Mouse (Mus musculus): ENCODE measurements around the gene Olfr399. TPM values are rescaled to one million over a fixed set of nuclear protein-coding genes. Genes with fewer than 3 reads are reported as not detected.

Gene Olfr399
- not detected for polyA plus RNA-seq (2017; shearing (Covaris generic))

GRCm38 (mm10) chr11:74056451-74056850, at the start of gene Olfr399, which contains the start of gene Olfr139:
Gene Olfr399 (minus strand): TSS chr11:74056615.
Gene Olfr139 (minus strand): TSS chr11:74056551.

GRCm38 (mm10) chr11:74069655-74070054, 13.2 kb upstream of the Olfr399 start, which contains the start of gene Zfp616:
Gene Zfp616 (plus strand): TSS chr11:74069955.

Other genes starting within 250 kb of the Olfr399 start
- under 1 TPM in 1 of 2 experiments, not detected in 1; 0.06 TPM for gene Olfr392, start 239.6 kb downstream of the Olfr399 start, polyA plus RNA-seq (2017; shearing (Covaris generic))
- not detected for gene Olfr393, start 205.2 kb downstream of the Olfr399 start, polyA plus RNA-seq (2017; shearing (Covaris generic))
- not detected for gene Olfr394, start 165.8 kb downstream of the Olfr399 start, polyA plus RNA-seq (2017; shearing (Covaris generic))
- not detected for gene Olfr395, start 147.3 kb downstream of the Olfr399 start, polyA plus RNA-seq (2017; shearing (Covaris generic))
- under 1 TPM in 1 of 2 experiments, not detected in 1; 0.20 TPM for gene Olfr23, start 119.9 kb downstream of the Olfr399 start, polyA plus RNA-seq (2017; shearing (Covaris generic))
- under 1 TPM in 1 of 2 experiments, not detected in 1; 0.27 TPM for gene Olfr397, start 95.8 kb downstream of the Olfr399 start, polyA plus RNA-seq (2017; shearing (Covaris generic))
- under 1 TPM in 1 of 2 experiments, not detected in 1; 0.04 TPM for gene Olfr398, start 66.2 kb downstream of the Olfr399 start, polyA plus RNA-seq (2017; shearing (Covaris generic))
- under 1 TPM in 1 of 2 experiments, not detected in 1; 0.44 TPM for gene Olfr139, start 64 bp downstream of the Olfr399 start, polyA plus RNA-seq (2017; shearing (Covaris generic))
- gene Zfp616, start 13.3 kb upstream of the Olfr399 start, polyA plus RNA-seq (2017; shearing (Covaris generic)): under 1 TPM in 1 of 2 experiments, not detected in 1; 0.08 TPM
- gene Olfr401, start 57.1 kb upstream of the Olfr399 start, polyA plus RNA-seq (2017; shearing (Covaris generic)): not detected
- gene Olfr402, start 96.9 kb upstream of the Olfr399 start, polyA plus RNA-seq (2017; shearing (Covaris generic)): not detected
- under 1 TPM in 1 of 2 experiments, not detected in 1; 0.10 TPM for gene Olfr403, start 129.6 kb upstream of the Olfr399 start, polyA plus RNA-seq (2017; shearing (Covaris generic))
- under 1 TPM; 0.13 to 0.49 TPM for gene Olfr43, start 154.8 kb upstream of the Olfr399 start, polyA plus RNA-seq (2017; shearing (Covaris generic))
- gene Olfr406, start 203.2 kb upstream of the Olfr399 start, polyA plus RNA-seq (2017; shearing (Covaris generic)): not detected
- not detected for gene Olfr59, start 227.1 kb upstream of the Olfr399 start, polyA plus RNA-seq (2017; shearing (Covaris generic))